Mouse (Mus musculus) thymus, adult 2 months (tissue): ENCODE measurements around the gene Gm20388.

Experiments
- CTCF ChIP-seq: fragments of 200-500 bp; IDR thresholded peaks from 2 replicates; pipeline ENCODE4 v1.5.1; 2012; ENCODE audit warnings: mild to moderate bottlenecking, control low read depth, low read length, moderate library complexity, borderline replicate concordance; ENCODE audit not compliant: control insufficient read depth, poor library complexity, insufficient read depth; ENCODE audit errors: extremely low read depth
- POLR2A ChIP-seq: fragments of 200-500 bp; IDR thresholded peaks from 2 replicates; pipeline ENCODE4 v1.6.1; 2012; ENCODE audit warnings: mild to moderate bottlenecking, low read length, control low read depth, moderate library complexity; ENCODE audit not compliant: control insufficient read depth, poor library complexity, insufficient read depth; ENCODE audit errors: extremely low read depth

- TF ChIP-seq CTCF (no peak), POLR2A (no peak)
Observed at GRCm38 (mm10) chr8:121913378-121913777, 2002.7 kb downstream of the Gm20388 start.
